Mouse (Mus musculus) bone marrow macrophage, adult 2 months (primary cell): ENCODE data around the gene Micu2. TPM values are rescaled to one million over a fixed set of nuclear protein-coding genes. Genes with fewer than 3 reads are reported as not detected.
A peak's percentile ranks its signal among the peaks of the same experiment; 100 is the strongest.
"Not testable (repeated sequence)": the region's sequence is repeated elsewhere in the genome, so short reads cannot be mapped to it uniquely, and the experiment has no call there.

Experiments
- H3K27ac ChIP-seq: 2 replicates; pipeline ENCODE4 v1.5.1; 2012; ENCODE audit warnings: low read depth, low read length; ENCODE audit not compliant: insufficient read depth
- H3K4me1 ChIP-seq: 2 replicates; pipeline ENCODE4 v1.6.1; 2012; ENCODE audit warnings: low read length; ENCODE audit not compliant: control insufficient read depth, insufficient read depth
- H3K4me3 ChIP-seq: 2 replicates; pipeline ENCODE4 v1.5.1; 2012; ENCODE audit warnings: mild to moderate bottlenecking, low read length, moderate library complexity; ENCODE audit not compliant: insufficient read depth
- CTCF ChIP-seq: IDR thresholded peaks from 2 replicates; pipeline ENCODE4 v1.5.1; 2012; ENCODE audit warnings: low read depth, mild to moderate bottlenecking, low read length, moderate library complexity
- POLR2A ChIP-seq: IDR thresholded peaks from 2 replicates; pipeline ENCODE4 v1.6.1; 2012; ENCODE audit warnings: mild to moderate bottlenecking, low read depth, low read length, borderline replicate concordance
- polyA plus RNA-seq: library from polyadenylated mRNA; stranded (reverse); fragments of >200 nt; gene quantifications from 2 replicates; pipeline ENCODE4 v1.2.4, GENCODE M21; 2012; ENCODE audit not compliant: missing spikeins, insufficient read depth, insufficient read length

Gene Micu2
- polyA plus RNA-seq, 1 experiment = 48.2 TPM

- Histone ChIP-seq H3K4me1 (peaks cover 4% of the 10 kb centered on the region; the same call in 1 of the 2 replicates), H3K27ac (no peak overlapping the region), H3K4me3 (no peak overlapping the region)
- TF ChIP-seq POLR2A (no peak), CTCF (no peak)
Measured at GRCm38 (mm10) chr14:57920568-57921310, 78.3 kb downstream of the Micu2 start.

DNA sequence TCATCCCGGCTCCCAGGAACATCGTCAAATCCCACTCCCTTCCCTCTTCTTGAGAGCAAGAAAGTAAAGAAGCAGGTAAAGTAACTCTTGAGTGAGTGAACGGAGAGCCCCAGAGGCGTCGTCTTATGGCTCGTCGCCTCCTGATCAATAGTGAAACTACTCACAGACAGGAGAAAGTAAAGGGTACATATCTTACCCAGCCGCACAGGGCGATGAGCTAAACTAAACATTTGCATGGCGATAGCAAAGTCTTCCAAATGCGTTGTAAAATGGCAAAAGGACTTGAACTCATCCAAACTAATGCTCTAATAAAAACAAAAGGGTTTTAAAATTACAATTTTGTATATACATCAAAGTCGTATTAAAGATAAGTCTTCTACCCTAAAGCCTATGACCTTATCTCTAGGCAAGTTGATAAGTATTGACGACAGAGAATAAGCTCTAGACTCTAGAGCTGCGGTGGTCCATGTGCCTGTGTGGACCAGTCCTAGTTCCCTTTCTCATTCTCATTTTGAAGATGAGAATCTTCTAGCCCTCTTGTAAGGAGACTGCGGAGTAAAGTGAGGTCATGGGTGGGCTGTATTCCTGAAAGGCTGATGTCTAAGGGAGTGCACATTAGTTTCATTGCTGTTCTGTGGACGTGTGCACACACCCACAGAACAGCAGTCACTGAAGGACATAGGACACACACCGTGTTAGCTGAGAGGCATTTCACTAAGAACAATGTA lies 79.8 kb downstream of the Micu2 start:
- TF ChIP-seq CTCF = no peak
- TF ChIP-seq POLR2A = no peak
- no peak overlapping the region for H3K4me3 ChIP-seq
- peaks cover 4% of the 10 kb centered on the region; the same call in 1 of the 2 replicates for H3K4me1 ChIP-seq
- H3K27ac ChIP-seq = no peak overlapping the region

DNA sequence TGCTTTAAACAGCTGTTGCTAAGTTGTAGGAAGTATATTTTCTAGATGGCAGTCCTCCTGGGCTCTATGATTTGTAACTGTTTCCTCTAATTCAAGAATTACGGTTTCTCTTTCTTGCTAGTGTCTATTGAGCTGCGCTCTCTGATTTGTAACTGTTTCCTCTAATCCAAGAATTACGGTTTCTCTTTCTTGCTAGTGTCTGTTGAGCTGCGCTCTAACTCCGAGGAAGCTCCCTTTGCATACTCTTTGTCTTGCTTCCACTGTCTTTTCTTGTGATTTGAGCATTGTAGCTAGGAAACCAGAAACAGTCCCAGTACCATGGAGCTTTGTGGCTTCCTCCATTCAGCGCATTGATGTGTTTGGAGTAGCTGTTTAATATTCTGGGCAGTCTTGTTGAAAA lies 83.7 kb downstream of the Micu2 start:
- Histone ChIP-seq H3K27ac (no peak overlapping the region), H3K4me1 (no peaks in the 10 kb centered on the region), H3K4me3 (no peak overlapping the region)
- TF ChIP-seq POLR2A = no peak
- TF ChIP-seq CTCF = no peak

GRCm38 (mm10) chr14:57912211-57913007 lies 86.7 kb downstream of the Micu2 start:
- not testable (repeated sequence) for H3K27ac ChIP-seq, H3K4me3 ChIP-seq
- H3K4me1 ChIP-seq = peaks cover 20% of the 10 kb centered on the region

- peaks cover 20% of the 10 kb centered on the region for H3K4me1 ChIP-seq
- H3K27ac ChIP-seq, H3K4me3 ChIP-seq: not testable (repeated sequence)
Measured at GRCm38 (mm10) chr14:57911787-57912186, 87.3 kb downstream of the Micu2 start.

GRCm38 (mm10) chr14:57911316-57911715 lies 87.7 kb downstream of the Micu2 start:
- TF ChIP-seq CTCF (no peak), POLR2A (no peak)
- Histone ChIP-seq H3K4me1 (peaks cover 20% of the 10 kb centered on the region), H3K4me3 (no peak overlapping the region), H3K27ac (no peak overlapping the region)

DNA sequence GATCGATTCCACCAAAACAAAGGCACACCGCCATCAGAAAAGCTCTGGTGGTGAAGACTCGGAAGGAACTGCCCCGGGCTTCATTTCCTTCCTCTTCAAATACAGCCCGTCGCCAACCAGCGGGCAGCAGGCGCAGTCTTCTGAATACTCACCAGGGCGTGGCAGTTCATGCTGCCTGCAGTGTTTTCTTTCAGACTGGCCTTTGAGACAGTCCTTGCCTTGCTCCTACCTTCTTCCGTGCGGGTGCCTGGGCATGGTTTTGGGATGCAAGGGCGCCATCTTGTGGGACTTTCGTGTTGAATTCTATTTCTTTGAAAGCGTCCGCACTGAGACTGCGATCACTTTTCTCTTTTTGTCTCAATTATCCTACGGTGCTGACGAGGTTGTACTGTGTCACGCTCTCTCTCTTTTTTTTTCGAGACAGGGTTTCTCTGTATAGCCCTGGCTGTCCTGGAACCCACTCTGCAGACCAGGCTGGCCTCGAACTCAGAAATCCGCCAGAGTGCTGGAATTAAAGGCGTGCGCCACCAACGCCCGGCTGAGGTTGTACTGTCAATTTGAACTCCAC lies 88.5 kb downstream of the Micu2 start:
- Histone ChIP-seq H3K27ac (peak overlapping the region; percentile 77), H3K4me3 (peak overlapping the region; percentile 40), H3K4me1 (peaks cover 20% of the 10 kb centered on the region)
- peak; percentile 70 for TF ChIP-seq CTCF
- TF ChIP-seq POLR2A = no peak

GRCm38 (mm10) chr14:57909297-57909696 lies 89.8 kb downstream of the Micu2 start:
- TF ChIP-seq POLR2A = no peak
- no peak for TF ChIP-seq CTCF

DNA sequence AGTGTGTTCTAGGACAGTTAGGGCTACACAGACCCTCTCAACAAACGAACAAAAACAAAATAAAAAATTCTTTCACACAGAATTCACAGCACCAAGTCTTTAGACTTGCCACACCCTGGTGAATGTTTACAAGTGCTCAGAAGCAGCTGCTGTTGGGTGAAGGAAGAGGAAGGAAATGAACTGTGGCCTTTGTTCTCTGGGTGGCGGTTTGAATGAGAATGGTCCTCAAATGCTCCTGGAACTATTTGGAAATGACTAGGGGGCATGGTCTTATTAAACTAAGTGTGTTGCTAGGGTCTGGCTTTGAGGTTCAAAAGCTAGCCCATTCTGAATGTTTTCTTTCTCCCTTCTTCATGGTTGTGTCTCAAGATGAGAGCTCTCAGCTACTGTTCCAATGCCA lies 90.6 kb downstream of the Micu2 start:
- Histone ChIP-seq H3K27ac (peak overlapping the region; percentile 52), H3K4me1 (peaks cover 20% of the 10 kb centered on the region), H3K4me3 (no peak overlapping the region)
- TF ChIP-seq CTCF (no peak), POLR2A (no peak)

More at GRCm38 (mm10) chr14:57909297-57909696, 89.8 kb downstream of the Micu2 start:
- no peak overlapping the region for H3K27ac ChIP-seq
- H3K4me1 ChIP-seq = peaks cover 20% of the 10 kb centered on the region
- H3K4me3 ChIP-seq = no peak overlapping the region
